Mouse (Mus musculus) embryonic facial prominence, embryonic 11.5 days (tissue): ENCODE results near the gene Gorasp1. TPM values are rescaled to one million over a fixed set of nuclear protein-coding genes. Genes with fewer than 3 reads are reported as not detected.

ENCODE experiments used
- ATAC-seq: fragments of 200-750 bp; cut with Nextera tagmentation; replicated peaks from 2 replicates; pipeline ENCODE4 v1.8.0; 2017; ENCODE audit warnings: low read depth; ENCODE audit not compliant: insufficient number of reproducible peaks, low FRiP score, low TSS enrichment
- DNase-seq: peaks from one replicate; pipeline ENCODE4 v3.0.0-alpha.2; 2015; ENCODE audit warnings: low spot score
- H3K27ac ChIP-seq: fragments of 300-500 bp; sonication (generic); replicated peaks from 2 replicates; pipeline ENCODE4 v1.5.1; 2014; ENCODE audit warnings: mild to moderate bottlenecking, low read depth, low read length, control low read depth
- H3K27me3 ChIP-seq: fragments of 300-500 bp; sonication (generic); 2 replicates; pipeline ENCODE4 v1.6.1; 2014; ENCODE audit warnings: mild to moderate bottlenecking, low read length, moderate library complexity, mixed read lengths; ENCODE audit not compliant: control insufficient read depth, insufficient read depth
- H3K36me3 ChIP-seq: fragments of 300-500 bp; sonication (generic); replicated peaks from 2 replicates; pipeline ENCODE4 v1.6.1; 2014; ENCODE audit warnings: low read depth, mild to moderate bottlenecking, low read length, moderate library complexity, mixed read lengths; ENCODE audit not compliant: control insufficient read depth, insufficient read depth
- H3K4me1 ChIP-seq: fragments of 300-500 bp; sonication (generic); 2 replicates; pipeline ENCODE4 v1.6.1; 2014; ENCODE audit warnings: low read length, mixed read lengths; ENCODE audit not compliant: control insufficient read depth, insufficient read depth
- H3K4me2 ChIP-seq: fragments of 300-500 bp; sonication (generic); 2 replicates; pipeline ENCODE4 v1.6.1; 2014; ENCODE audit warnings: low read depth, mild to moderate bottlenecking, control low read depth, low read length, moderate library complexity
- H3K4me3 ChIP-seq: fragments of 300-500 bp; sonication (generic); 2 replicates; pipeline ENCODE4 v1.5.1; 2014; ENCODE audit warnings: low read depth, low read length, control low read depth
- H3K9ac ChIP-seq: fragments of 300-500 bp; sonication (generic); replicated peaks from 2 replicates; pipeline ENCODE4 v1.6.1; 2014; ENCODE audit warnings: mild to moderate bottlenecking, control low read depth, low read length
- H3K9me3 ChIP-seq: fragments of 300-500 bp; sonication (generic); replicated peaks from 2 replicates; pipeline ENCODE4 v1.6.1; 2016; ENCODE audit warnings: mild to moderate bottlenecking, low read length, inconsistent platforms, mixed read lengths; ENCODE audit not compliant: control insufficient read depth
- WGBS: fragments of 180-500 bp; shearing (Covaris S2); extraction: QIAGEN DNeasy Blood & Tissue Kit; methylation state at CpG from one replicate; pipeline ENCODE4 v1.1.7; 2014; 5-methylcytosine and 5-hydroxymethylcytosine counted together
- polyA plus RNA-seq: library from polyadenylated mRNA; unstranded; fragments of >200 nt; fragmentation: Nextera tagmentation; extraction: Ambion mirVana; gene quantifications from 2 replicates; pipeline ENCODE4 v1.2.1, GENCODE M21; 2014

Gene Gorasp1
- polyA plus RNA-seq, 1 experiment from 2014 or later: 18.3 TPM

GRCm38 (mm10) chr9:119950434-119950833 is 13.1 kb upstream of the Gorasp1 start:
- no peak for DNase-seq
- no peaks in the 10 kb centered on the region for H3K9me3 ChIP-seq
- no peak overlapping the region for H3K4me3 ChIP-seq
- peak overlapping the region; percentile 13; the same call in 1 of the 2 replicates for H3K9ac ChIP-seq
- H3K27me3 ChIP-seq: no peaks in the 10 kb centered on the region
- no peaks in the 10 kb centered on the region for H3K4me1 ChIP-seq
- H3K4me2 ChIP-seq: no peak overlapping the region
- no peak for ATAC-seq
- no peak overlapping the region for H3K27ac ChIP-seq
- H3K36me3 ChIP-seq: no peaks in the 10 kb centered on the region
- WGBS: 34% methylated on average over 6 of the region's 6 CpGs

DNA sequence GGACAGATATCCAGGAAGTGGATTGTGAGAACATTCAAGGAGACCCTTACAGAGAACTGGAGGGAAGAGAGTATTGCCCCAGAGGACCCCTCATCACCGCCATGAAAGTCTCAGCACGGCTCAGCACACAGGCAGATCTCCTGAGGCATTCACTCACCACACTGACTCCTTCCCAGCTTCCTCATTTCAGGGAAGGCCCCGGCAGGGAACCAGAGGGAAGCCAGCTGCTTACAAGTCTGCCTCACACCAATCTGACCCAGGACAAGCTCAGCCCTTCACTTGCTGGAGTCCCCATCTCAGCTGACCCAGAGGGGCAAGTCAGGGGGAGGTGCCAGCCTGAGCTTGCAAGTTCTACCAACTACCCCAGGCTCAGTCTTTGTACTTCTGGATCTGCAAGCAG is 11.4 kb upstream of the Gorasp1 start:
- DNase-seq: no peak
- Histone ChIP-seq H3K36me3 (no peaks in the 10 kb centered on the region), H3K9ac (no peak overlapping the region), H3K9me3 (no peaks in the 10 kb centered on the region), H3K4me2 (no peak overlapping the region), H3K27me3 (no peaks in the 10 kb centered on the region), H3K4me3 (no peak overlapping the region), H3K4me1 (no peaks in the 10 kb centered on the region), H3K27ac (no peak overlapping the region)
- WGBS: 39% methylated on average over 3 of the region's 3 CpGs
- ATAC-seq: no peak

- WGBS: 74% methylated on average over 12 of the region's 12 CpGs
- Histone ChIP-seq H3K4me2 (no peak overlapping the region), H3K9me3 (no peaks in the 10 kb centered on the region), H3K4me1 (no peaks in the 10 kb centered on the region), H3K27ac (no peak overlapping the region), H3K27me3 (no peaks in the 10 kb centered on the region), H3K4me3 (no peak overlapping the region), H3K9ac (no peak overlapping the region), H3K36me3 (no peaks in the 10 kb centered on the region)
- no peak for DNase-seq
- no peak for ATAC-seq
These were observed 8.0 kb upstream of the Gorasp1 start for GRCm38 (mm10) chr9:119945173-119945900.

DNA sequence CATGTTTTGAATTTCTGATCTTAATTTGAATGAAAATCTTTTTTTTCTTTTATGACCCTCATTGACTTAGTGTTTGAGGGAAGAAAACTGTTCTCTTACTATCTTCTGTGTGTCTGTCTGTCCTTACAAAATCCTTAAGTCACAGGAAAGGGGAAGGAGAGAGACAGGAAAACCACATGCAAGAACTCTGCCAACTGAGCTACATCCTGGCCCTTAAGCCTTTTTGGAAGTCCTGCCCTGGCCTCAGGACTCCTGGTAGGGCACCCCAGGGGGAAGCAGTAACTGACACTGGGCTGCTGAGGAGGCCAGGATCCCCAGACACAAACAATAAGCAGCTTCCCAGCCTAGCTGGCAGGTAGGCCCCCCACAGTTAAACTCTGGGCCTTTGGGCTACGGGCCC is 6.0 kb upstream of the Gorasp1 start:
- ATAC-seq (no peak), DNase-seq (no peak)
- 60% methylated on average over 1 of the region's 1 CpGs for WGBS
- H3K9ac ChIP-seq: no peak overlapping the region
- H3K36me3 ChIP-seq: no peaks in the 10 kb centered on the region
- no peak overlapping the region for H3K4me3 ChIP-seq
- H3K4me2 ChIP-seq: no peak overlapping the region
- no peaks in the 10 kb centered on the region for H3K27me3 ChIP-seq
- H3K9me3 ChIP-seq: no peaks in the 10 kb centered on the region
- H3K4me1 ChIP-seq: no peaks in the 10 kb centered on the region
- no peak overlapping the region for H3K27ac ChIP-seq

GRCm38 (mm10) chr9:119941861-119942260 is 4.5 kb upstream of the Gorasp1 start:
- WGBS: 82% methylated on average over 14 of the region's 14 CpGs
- Histone ChIP-seq H3K9ac (no peak overlapping the region), H3K4me2 (no peak overlapping the region), H3K36me3 (no peaks in the 10 kb centered on the region), H3K9me3 (no peaks in the 10 kb centered on the region), H3K4me1 (no peaks in the 10 kb centered on the region), H3K27me3 (no peaks in the 10 kb centered on the region), H3K27ac (no peak overlapping the region), H3K4me3 (no peak overlapping the region)
- ATAC-seq: no peak
- DNase-seq: no peak

GRCm38 (mm10) chr9:119941407-119941806 is 4.0 kb upstream of the Gorasp1 start:
- H3K27me3 ChIP-seq: no peaks in the 10 kb centered on the region
- WGBS: 89% methylated on average over 5 of the region's 5 CpGs
- H3K27ac ChIP-seq: no peak overlapping the region
- no peaks in the 10 kb centered on the region for H3K36me3 ChIP-seq
- no peak overlapping the region for H3K9ac ChIP-seq
- DNase-seq (no peak), ATAC-seq (no peak)
- no peaks in the 10 kb centered on the region for H3K4me1 ChIP-seq
- no peaks in the 10 kb centered on the region for H3K9me3 ChIP-seq
- H3K4me2 ChIP-seq: no peak overlapping the region
- H3K4me3 ChIP-seq: no peak overlapping the region

DNA sequence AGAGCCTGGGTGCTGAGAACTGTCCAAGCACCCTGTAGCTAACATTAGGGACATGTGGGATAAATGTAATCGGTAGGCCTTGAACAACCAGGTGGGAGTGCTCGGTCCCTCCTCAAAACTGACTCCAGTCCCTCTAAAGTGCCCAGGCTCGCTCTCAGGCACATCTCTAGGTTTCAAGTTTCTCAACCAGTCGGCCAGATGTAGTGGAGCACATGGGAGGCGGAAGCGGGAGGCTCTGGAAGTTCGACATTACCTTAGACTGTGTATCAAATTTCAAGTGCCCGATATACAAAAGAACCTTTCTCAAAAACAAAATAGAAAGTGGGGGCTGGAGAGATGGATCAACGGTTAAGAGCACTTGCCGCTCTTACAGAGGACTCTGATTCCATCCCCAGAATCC is 2.3 kb upstream of the Gorasp1 start:
- no peaks in the 10 kb centered on the region for H3K27me3 ChIP-seq
- no peak for ATAC-seq
- no peaks in the 10 kb centered on the region for H3K36me3 ChIP-seq
- H3K27ac ChIP-seq: no peak overlapping the region
- no peak overlapping the region for H3K9ac ChIP-seq
- H3K9me3 ChIP-seq: no peaks in the 10 kb centered on the region
- H3K4me3 ChIP-seq: no peak overlapping the region
- no peak overlapping the region for H3K4me2 ChIP-seq
- DNase-seq: peak; percentile 53
- WGBS: 41% methylated on average over 10 of the region's 10 CpGs
- no peaks in the 10 kb centered on the region for H3K4me1 ChIP-seq

DNA sequence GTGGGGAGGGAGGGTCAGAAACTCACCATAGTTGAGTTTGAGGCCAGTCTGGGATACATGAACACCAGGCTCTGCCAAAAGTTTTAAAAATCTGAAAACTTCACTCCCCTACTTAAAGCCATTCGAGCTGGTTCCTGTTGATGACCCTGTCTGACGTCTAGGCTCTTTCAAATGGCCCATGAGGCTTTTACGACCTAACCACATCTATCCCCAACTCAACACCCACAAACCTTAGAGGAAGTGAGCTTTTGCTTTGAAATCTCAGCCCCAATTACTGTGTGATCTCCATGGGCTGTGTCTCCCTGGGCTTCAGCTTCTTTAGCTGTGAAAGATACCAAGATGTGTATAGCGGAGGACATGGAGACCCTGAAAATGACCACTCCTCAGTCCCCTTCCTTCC is 1.1 kb upstream of the Gorasp1 start:
- ATAC-seq: no peak
- Histone ChIP-seq H3K36me3 (no peaks in the 10 kb centered on the region), H3K27me3 (no peaks in the 10 kb centered on the region), H3K9ac (no peak overlapping the region), H3K4me3 (no peak overlapping the region), H3K27ac (no peak overlapping the region), H3K4me2 (no peak overlapping the region), H3K4me1 (no peaks in the 10 kb centered on the region), H3K9me3 (no peaks in the 10 kb centered on the region)
- no peak for DNase-seq
- 82% methylated on average over 4 of the region's 4 CpGs for WGBS
